Mouse (Mus musculus): ENCODE measurements at regions not wholly inside any gene's neighbourhood (a gene's known extent, or its start where the extent isn't known, plus 50 kb on each side); places are given as distances from the start of the nearest gene placed in this dataset.
A peak's percentile ranks its signal among the peaks of the same experiment; 100 is the strongest.

- Histone ChIP-seq H3K4me3 (ENCODE audit: insufficient read depth, low read depth, low read length) (no peak overlapping the region), H3K27ac (ENCODE audit: insufficient read depth, low read depth, low read length) (no peak overlapping the region), H3K4me1 (ENCODE audit: control insufficient read depth, insufficient read depth, low read length) (peaks cover 12% of the 10 kb centered on the region)
- no peak for TF ChIP-seq CTCF (IDR thresholded peaks at IDR 0.05; ENCODE audit: insufficient read depth, low read depth, low read length)
- TF ChIP-seq POLR2A (IDR thresholded peaks at IDR 0.05; ENCODE audit: insufficient read depth, low read depth, low read length): no peak
- WGBS: 91% methylated on average over 8 of the region's 8 CpGs
Measured at GRCm38 (mm10) chr6:91573487-91573886, 57.8 kb downstream of the Lsm3 start.

GRCm38 (mm10) chr6:91574414-91574813, 58.7 kb downstream of the Lsm3 start:
- Histone ChIP-seq H3K4me3 (ENCODE audit: insufficient read depth, low read depth, low read length) (no peak overlapping the region), H3K27ac (ENCODE audit: insufficient read depth, low read depth, low read length) (no peak overlapping the region), H3K4me1 (ENCODE audit: control insufficient read depth, insufficient read depth, low read length) (peaks cover 12% of the 10 kb centered on the region)
- TF ChIP-seq CTCF (IDR thresholded peaks at IDR 0.05; ENCODE audit: insufficient read depth, low read depth, low read length): no peak
- TF ChIP-seq POLR2A (IDR thresholded peaks at IDR 0.05; ENCODE audit: insufficient read depth, low read depth, low read length): no peak
- 90% methylated on average over 10 of the region's 10 CpGs for WGBS

- WGBS: 70% methylated on average over 4 of the region's 4 CpGs
- Histone ChIP-seq H3K27ac (ENCODE audit: insufficient read depth, low read depth, low read length) (no peak overlapping the region), H3K4me3 (ENCODE audit: insufficient read depth, low read depth, low read length) (no peak overlapping the region), H3K4me1 (ENCODE audit: control insufficient read depth, insufficient read depth, low read length) (peaks cover 12% of the 10 kb centered on the region)
- TF ChIP-seq CTCF (IDR thresholded peaks at IDR 0.05; ENCODE audit: insufficient read depth, low read depth, low read length) (0 out of 2 replicates have a peak, but pooled peaks have one; percentile 20), POLR2A (IDR thresholded peaks at IDR 0.05; ENCODE audit: insufficient read depth, low read depth, low read length) (no peak)
Measured at GRCm38 (mm10) chr6:91575662-91576364, 60.1 kb downstream of the Lsm3 start.

GRCm38 (mm10) chr6:91576906-91577305, 61.2 kb downstream of the Lsm3 start:
- 21% methylated on average over 15 of the region's 15 CpGs for WGBS
- Histone ChIP-seq H3K4me3 (ENCODE audit: insufficient read depth, low read depth, low read length) (no peak overlapping the region), H3K27ac (ENCODE audit: insufficient read depth, low read depth, low read length) (peak overlapping the region; percentile 81), H3K4me1 (ENCODE audit: control insufficient read depth, insufficient read depth, low read length) (peaks cover 12% of the 10 kb centered on the region)
- TF ChIP-seq CTCF (IDR thresholded peaks at IDR 0.05; ENCODE audit: insufficient read depth, low read depth, low read length) (no peak), POLR2A (IDR thresholded peaks at IDR 0.05; ENCODE audit: insufficient read depth, low read depth, low read length) (no peak)

GRCm38 (mm10) chr6:91579666-91580065, 63.9 kb downstream of the Lsm3 start:
- H3K4me1 ChIP-seq (ENCODE audit: control insufficient read depth, insufficient read depth, low read length): peaks cover 12% of the 10 kb centered on the region
- H3K4me3 ChIP-seq (ENCODE audit: insufficient read depth, low read depth, low read length): no peak overlapping the region
- 89% methylated on average over 10 of the region's 10 CpGs for WGBS
- H3K27ac ChIP-seq (ENCODE audit: insufficient read depth, low read depth, low read length): no peak overlapping the region
- TF ChIP-seq CTCF (IDR thresholded peaks at IDR 0.05; ENCODE audit: insufficient read depth, low read depth, low read length): no peak
- TF ChIP-seq POLR2A (IDR thresholded peaks at IDR 0.05; ENCODE audit: insufficient read depth, low read depth, low read length): no peak

GRCm38 (mm10) chr6:91580607-91581006, 64.9 kb downstream of the Lsm3 start:
- H3K4me1 ChIP-seq (ENCODE audit: control insufficient read depth, insufficient read depth, low read length): peaks cover 12% of the 10 kb centered on the region
- H3K4me3 ChIP-seq (ENCODE audit: insufficient read depth, low read depth, low read length): no peak overlapping the region
- 92% methylated on average over 6 of the region's 6 CpGs for WGBS
- no peak overlapping the region for H3K27ac ChIP-seq (ENCODE audit: insufficient read depth, low read depth, low read length)
- TF ChIP-seq CTCF (IDR thresholded peaks at IDR 0.05; ENCODE audit: insufficient read depth, low read depth, low read length): no peak
- TF ChIP-seq POLR2A (IDR thresholded peaks at IDR 0.05; ENCODE audit: insufficient read depth, low read depth, low read length): no peak

GRCm38 (mm10) chr6:91582338-91582737, 66.6 kb downstream of the Lsm3 start:
- WGBS: 80% methylated on average over 5 of the region's 5 CpGs
- Histone ChIP-seq H3K27ac (ENCODE audit: insufficient read depth, low read depth, low read length) (no peak overlapping the region), H3K4me3 (ENCODE audit: insufficient read depth, low read depth, low read length) (no peak overlapping the region), H3K4me1 (ENCODE audit: control insufficient read depth, insufficient read depth, low read length) (peaks cover 2% of the 10 kb centered on the region; the same call in 1 of the 2 replicates)
- TF ChIP-seq POLR2A (IDR thresholded peaks at IDR 0.05; ENCODE audit: insufficient read depth, low read depth, low read length) (no peak), CTCF (IDR thresholded peaks at IDR 0.05; ENCODE audit: insufficient read depth, low read depth, low read length) (no peak)

- Histone ChIP-seq H3K27ac (ENCODE audit: insufficient read depth, low read depth, low read length) (no peak overlapping the region), H3K4me3 (ENCODE audit: insufficient read depth, low read depth, low read length) (no peak overlapping the region), H3K4me1 (ENCODE audit: control insufficient read depth, insufficient read depth, low read length) (no peaks in the 10 kb centered on the region)
- TF ChIP-seq POLR2A (IDR thresholded peaks at IDR 0.05; ENCODE audit: insufficient read depth, low read depth, low read length) (no peak), CTCF (IDR thresholded peaks at IDR 0.05; ENCODE audit: insufficient read depth, low read depth, low read length) (no peak)
- WGBS: 94% methylated on average over 5 of the region's 5 CpGs
Measured at GRCm38 (mm10) chr6:91583346-91583745, 67.6 kb downstream of the Lsm3 start.

GRCm38 (mm10) chr6:91585543-91585942, 69.8 kb downstream of the Lsm3 start:
- H3K4me3 ChIP-seq (ENCODE audit: insufficient read depth, low read depth, low read length): no peak overlapping the region
- H3K4me1 ChIP-seq (ENCODE audit: control insufficient read depth, insufficient read depth, low read length): no peaks in the 10 kb centered on the region
- WGBS: 93% methylated on average over 3 of the region's 3 CpGs
- H3K27ac ChIP-seq (ENCODE audit: insufficient read depth, low read depth, low read length): no peak overlapping the region
- no peak for TF ChIP-seq CTCF (IDR thresholded peaks at IDR 0.05; ENCODE audit: insufficient read depth, low read depth, low read length)
- no peak for TF ChIP-seq POLR2A (IDR thresholded peaks at IDR 0.05; ENCODE audit: insufficient read depth, low read depth, low read length)
